Mouse (Mus musculus) stomach, embryonic 14.5 days (tissue): ENCODE measurements at regions not wholly inside any gene's neighbourhood (a gene's known extent, or its start where the extent isn't known, plus 50 kb on each side); places are given as distances from the start of the nearest gene placed in this dataset.

Experiments
- ATAC-seq: fragments of 200-750 bp; cut with Nextera tagmentation; 2 replicates; pipeline ENCODE4 v1.8.0; 2017; ENCODE audit warnings: low read depth, moderate TSS enrichment; ENCODE audit not compliant: insufficient number of reproducible peaks, insufficient read depth, low FRiP score
- H3K27ac ChIP-seq: fragments of 300-500 bp; sonication (generic); 2 replicates; pipeline ENCODE4 v1.5.1; 2014; ENCODE audit warnings: mild to moderate bottlenecking, low read length, moderate library complexity, mixed read lengths
- H3K27me3 ChIP-seq: fragments of 300-500 bp; sonication (generic); 2 replicates; pipeline ENCODE4 v1.6.1; 2014; ENCODE audit warnings: low read length, control low read depth, mixed read lengths; ENCODE audit not compliant: control insufficient read depth, insufficient read depth
- H3K36me3 ChIP-seq: fragments of 300-500 bp; sonication (generic); 2 replicates; pipeline ENCODE4 v1.6.1; 2014; ENCODE audit warnings: mild to moderate bottlenecking, control low read depth, low read length, moderate library complexity, mixed read lengths; ENCODE audit not compliant: control insufficient read depth, insufficient read depth
- H3K4me1 ChIP-seq: fragments of 300-500 bp; sonication (generic); 2 replicates; pipeline ENCODE4 v1.6.1; 2014; ENCODE audit warnings: low read length, control low read depth, mixed read lengths; ENCODE audit not compliant: control insufficient read depth, insufficient read depth
- H3K4me2 ChIP-seq: fragments of 300-500 bp; sonication (generic); replicated peaks from 2 replicates; pipeline ENCODE4 v1.6.1; 2014; ENCODE audit warnings: low read depth, low read length, control low read depth
- H3K4me3 ChIP-seq: fragments of 300-500 bp; sonication (generic); 2 replicates; pipeline ENCODE4 v1.5.1; 2014; ENCODE audit warnings: low read depth, low read length, control low read depth
- H3K9ac ChIP-seq: fragments of 300-500 bp; sonication (generic); replicated peaks from 2 replicates; pipeline ENCODE4 v1.6.1; 2014; ENCODE audit warnings: low read depth, mild to moderate bottlenecking, control low read depth, low read length, moderate library complexity, mixed read lengths
- H3K9me3 ChIP-seq: fragments of 300-500 bp; sonication (generic); 2 replicates; pipeline ENCODE4 v1.6.1; 2016; ENCODE audit warnings: low read depth, low read length, control low read depth; ENCODE audit not compliant: control insufficient read depth
- WGBS: fragments of 180-500 bp; shearing (Covaris S2); extraction: QIAGEN DNeasy Blood & Tissue Kit; methylation state at CpG from one replicate; pipeline ENCODE4 v1.1.7; 2014; 5-methylcytosine and 5-hydroxymethylcytosine counted together

GRCm38 (mm10) chr1:63910765-63911164 lies 141.7 kb upstream of the 4933402D24Rik start:
- no peaks in the 10 kb centered on the region for H3K4me1 ChIP-seq
- no peaks in the 10 kb centered on the region for H3K9me3 ChIP-seq
- H3K4me2 ChIP-seq: no peak overlapping the region
- no peak overlapping the region for H3K9ac ChIP-seq
- H3K27me3 ChIP-seq: no peaks in the 10 kb centered on the region
- H3K27ac ChIP-seq: no peak overlapping the region
- 82% methylated on average over 3 of the region's 3 CpGs for WGBS
- H3K4me3 ChIP-seq: no peak overlapping the region
- ATAC-seq: no peak
- H3K36me3 ChIP-seq: no peaks in the 10 kb centered on the region

GRCm38 (mm10) chr1:63909191-63909590 lies 140.1 kb upstream of the 4933402D24Rik start:
- Histone ChIP-seq H3K4me3 (no peak overlapping the region), H3K36me3 (no peaks in the 10 kb centered on the region), H3K9me3 (no peaks in the 10 kb centered on the region), H3K27ac (no peak overlapping the region), H3K9ac (no peak overlapping the region), H3K27me3 (no peaks in the 10 kb centered on the region), H3K4me1 (no peaks in the 10 kb centered on the region), H3K4me2 (no peak overlapping the region)
- no peak for ATAC-seq
- 80% methylated on average over 2 of the region's 2 CpGs for WGBS

- Histone ChIP-seq H3K27me3 (no peaks in the 10 kb centered on the region), H3K4me1 (no peaks in the 10 kb centered on the region), H3K4me3 (no peak overlapping the region), H3K36me3 (no peaks in the 10 kb centered on the region), H3K9ac (no peak overlapping the region), H3K9me3 (no peaks in the 10 kb centered on the region), H3K27ac (no peak overlapping the region), H3K4me2 (no peak overlapping the region)
- no peak for ATAC-seq
- WGBS: 77% methylated on average over 4 of the region's 4 CpGs
These were observed 134.6 kb upstream of the 4933402D24Rik start for GRCm38 (mm10) chr1:63903620-63904019.

GRCm38 (mm10) chr1:63903201-63903600 lies 134.1 kb upstream of the 4933402D24Rik start:
- H3K36me3 ChIP-seq: no peaks in the 10 kb centered on the region
- no peaks in the 10 kb centered on the region for H3K4me1 ChIP-seq
- no peak overlapping the region for H3K4me2 ChIP-seq
- no peaks in the 10 kb centered on the region for H3K27me3 ChIP-seq
- H3K9me3 ChIP-seq: no peaks in the 10 kb centered on the region
- 58% methylated on average over 3 of the region's 3 CpGs for WGBS
- no peak overlapping the region for H3K4me3 ChIP-seq
- H3K27ac ChIP-seq: no peak overlapping the region
- H3K9ac ChIP-seq: no peak overlapping the region
- no peak for ATAC-seq

DNA sequence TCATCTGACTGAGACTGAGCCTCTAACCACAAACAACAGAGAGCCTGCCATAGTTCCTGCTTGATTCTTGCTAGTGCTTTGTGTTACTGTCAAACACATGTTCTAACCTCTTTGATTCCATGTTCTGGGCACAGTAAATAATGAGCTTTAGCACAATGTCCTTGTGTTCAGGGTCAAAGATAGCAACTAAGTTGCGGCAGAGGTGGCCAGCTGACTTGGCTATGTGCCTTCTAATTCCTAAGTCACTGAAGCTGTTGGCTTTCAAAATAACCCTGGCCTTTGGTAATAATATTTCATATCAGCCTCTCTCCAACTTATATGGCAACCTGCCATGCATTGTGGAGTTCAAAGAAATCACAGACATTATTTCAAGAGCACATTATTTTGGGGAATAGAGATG lies 133.3 kb upstream of the 4933402D24Rik start:
- H3K27me3 ChIP-seq: no peaks in the 10 kb centered on the region
- WGBS: 68% methylated on average over 1 of the region's 1 CpGs
- H3K27ac ChIP-seq: no peak overlapping the region
- H3K4me1 ChIP-seq: no peaks in the 10 kb centered on the region
- H3K9me3 ChIP-seq: no peaks in the 10 kb centered on the region
- no peak overlapping the region for H3K4me2 ChIP-seq
- no peak overlapping the region for H3K9ac ChIP-seq
- no peak for ATAC-seq
- H3K36me3 ChIP-seq: no peaks in the 10 kb centered on the region
- H3K4me3 ChIP-seq: no peak overlapping the region

DNA sequence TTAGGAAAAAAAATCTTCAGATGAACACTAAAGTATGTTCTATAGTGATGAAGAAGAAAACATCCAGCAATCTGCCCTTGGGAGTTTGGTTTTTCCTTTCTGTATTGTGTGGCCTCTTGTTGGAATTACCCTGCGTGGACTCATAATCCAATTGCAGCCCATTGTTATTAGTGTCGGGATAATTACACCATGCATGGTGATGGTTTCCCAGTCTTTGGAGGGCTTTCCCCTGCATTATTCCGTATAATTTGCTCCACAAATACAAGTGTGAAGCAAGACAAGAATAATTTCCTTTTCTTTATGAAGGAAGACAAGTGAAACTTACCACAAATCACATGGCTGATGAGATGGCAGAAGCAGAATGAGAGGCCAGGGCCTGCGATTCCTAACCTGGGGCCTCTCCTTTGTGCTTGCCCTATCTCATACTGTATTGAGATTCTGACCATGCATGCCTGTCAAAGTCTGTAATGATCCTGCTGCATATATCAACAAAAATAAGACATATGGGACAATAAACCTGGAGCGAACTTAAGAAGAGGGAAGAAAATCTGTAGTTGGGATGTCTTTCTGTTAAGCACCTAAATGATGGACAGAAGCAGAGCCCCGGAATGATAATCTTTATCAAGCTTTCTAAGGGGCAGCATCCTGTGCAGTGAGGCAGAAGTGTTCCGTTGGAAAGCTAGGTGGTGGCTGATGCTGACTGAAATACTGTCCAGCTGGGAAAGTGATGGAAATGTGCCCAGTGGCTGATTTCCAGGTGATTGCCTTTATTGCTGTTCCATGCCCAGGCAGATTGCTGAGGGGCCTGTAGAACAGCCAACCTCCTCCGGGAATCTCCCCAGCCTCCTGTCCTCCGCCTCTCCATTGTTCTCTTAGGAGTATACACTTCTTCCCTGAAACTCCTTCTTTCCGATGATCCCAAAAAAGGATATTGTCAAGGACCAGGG lies 130.8 kb upstream of the 4933402D24Rik start:
- Histone ChIP-seq H3K4me3 (no peak overlapping the region), H3K4me2 (no peak overlapping the region), H3K9me3 (no peaks in the 10 kb centered on the region), H3K4me1 (no peaks in the 10 kb centered on the region), H3K9ac (no peak overlapping the region), H3K27ac (no peak overlapping the region), H3K27me3 (no peaks in the 10 kb centered on the region), H3K36me3 (no peaks in the 10 kb centered on the region)
- ATAC-seq: no peak
- WGBS: 81% methylated on average over 10 of the region's 10 CpGs

DNA sequence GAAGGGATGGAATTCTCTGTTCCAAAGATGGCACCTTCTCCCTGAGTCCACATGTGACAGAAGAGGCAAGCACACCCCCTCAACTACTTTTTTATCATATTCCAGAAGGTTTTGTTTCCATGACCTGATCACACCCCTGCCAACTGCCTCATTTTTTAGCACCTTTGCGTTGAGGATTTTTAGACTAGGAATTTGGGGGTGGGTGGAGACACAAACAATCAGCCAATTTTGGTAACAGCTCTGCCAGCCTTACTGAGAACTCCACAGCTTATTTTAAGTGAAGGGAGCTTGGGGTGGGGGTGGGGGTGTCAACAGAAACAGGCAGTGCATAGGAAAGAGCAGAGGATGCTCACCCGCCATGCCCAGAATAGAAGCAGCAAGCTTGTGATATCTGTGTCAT lies 129.7 kb upstream of the 4933402D24Rik start:
- no peak for ATAC-seq
- Histone ChIP-seq H3K4me1 (no peaks in the 10 kb centered on the region), H3K9ac (no peak overlapping the region), H3K9me3 (no peaks in the 10 kb centered on the region), H3K27ac (no peak overlapping the region), H3K36me3 (no peaks in the 10 kb centered on the region), H3K4me2 (no peak overlapping the region), H3K4me3 (no peak overlapping the region), H3K27me3 (no peaks in the 10 kb centered on the region)
- WGBS: 73% methylated on average over 2 of the region's 2 CpGs

- no peaks in the 10 kb centered on the region for H3K27me3 ChIP-seq
- H3K4me1 ChIP-seq: no peaks in the 10 kb centered on the region
- H3K9me3 ChIP-seq: no peaks in the 10 kb centered on the region
- no peak overlapping the region for H3K4me2 ChIP-seq
- no peak overlapping the region for H3K4me3 ChIP-seq
- H3K36me3 ChIP-seq: no peaks in the 10 kb centered on the region
- WGBS: 75% methylated on average over 2 of the region's 2 CpGs
- H3K27ac ChIP-seq: no peak overlapping the region
- no peak for ATAC-seq
- no peak overlapping the region for H3K9ac ChIP-seq
These were observed 128.5 kb upstream of the 4933402D24Rik start for GRCm38 (mm10) chr1:63897556-63897955.

- Histone ChIP-seq H3K27ac (no peak overlapping the region), H3K9ac (no peak overlapping the region), H3K4me2 (no peak overlapping the region), H3K4me3 (no peak overlapping the region), H3K27me3 (no peaks in the 10 kb centered on the region), H3K36me3 (no peaks in the 10 kb centered on the region), H3K9me3 (no peaks in the 10 kb centered on the region), H3K4me1 (no peaks in the 10 kb centered on the region)
- WGBS: 77% methylated on average over 3 of the region's 3 CpGs
- ATAC-seq: no peak
These were observed 110.5 kb upstream of the 4933402D24Rik start for GRCm38 (mm10) chr1:63879570-63879969.
